Mouse (Mus musculus) bone marrow macrophage, adult 2 months (primary cell): ENCODE measurements around the gene Mpp3.

Source experiments
- CTCF ChIP-seq: IDR thresholded peaks from 2 replicates; pipeline ENCODE4 v1.5.1; 2012; ENCODE audit warnings: low read depth, mild to moderate bottlenecking, low read length, moderate library complexity
- POLR2A ChIP-seq: IDR thresholded peaks from 2 replicates; pipeline ENCODE4 v1.6.1; 2012; ENCODE audit warnings: mild to moderate bottlenecking, low read depth, low read length, borderline replicate concordance

DNA sequence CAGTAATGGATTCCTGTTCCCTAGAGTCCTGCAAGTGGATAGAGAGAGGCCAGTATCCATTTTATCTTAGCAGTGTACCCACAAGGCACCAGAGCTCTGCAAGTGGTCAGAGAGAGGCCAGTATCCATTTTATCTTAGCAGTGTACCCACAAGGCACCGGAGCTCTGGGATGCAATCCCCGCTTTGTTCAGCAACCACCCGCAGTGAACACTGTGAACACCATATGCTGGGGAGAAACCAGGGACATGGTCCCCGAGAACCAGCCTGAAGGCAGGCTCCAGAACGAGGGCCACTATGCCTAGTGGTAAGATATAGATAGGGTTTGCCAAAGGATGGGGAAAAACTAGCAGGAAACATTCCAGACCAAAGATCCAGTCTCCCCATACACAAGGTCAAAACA, 49.1 kb downstream of the Mpp3 start:
- TF ChIP-seq CTCF (no peak), POLR2A (no peak)
